Mouse (Mus musculus): Measurements from ENCODE around the gene Bub1b. TPM values are rescaled to one million over a fixed set of nuclear protein-coding genes. Genes with fewer than 3 reads are reported as not detected.

Gene Bub1b
- polyA plus RNA-seq, 1 experiment = 1.9 TPM

DNA sequence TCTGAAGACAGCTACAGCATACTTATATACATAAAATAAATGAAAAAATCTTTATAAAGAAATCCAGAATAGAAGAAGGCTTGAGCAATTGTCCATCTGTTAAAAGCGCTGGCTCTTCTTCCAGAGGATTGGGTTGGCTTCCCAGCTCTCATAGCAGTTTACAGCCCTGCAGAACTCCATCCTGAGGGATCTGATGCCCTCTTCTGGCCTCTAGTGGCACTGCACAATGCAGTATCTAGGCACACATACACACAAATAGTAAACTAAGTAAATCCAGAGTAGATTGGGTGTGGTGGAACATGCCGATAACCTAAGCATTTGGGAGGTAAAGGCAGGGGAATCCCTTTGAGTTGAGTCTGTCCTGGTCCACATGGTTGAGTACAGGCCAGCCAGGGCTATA, 8.0 kb downstream of the Bub1b start:
- H3K4me1 ChIP-seq (ENCODE audit: control insufficient read depth, insufficient read depth, low read length) = no peaks in the 10 kb centered on the region
- no peak overlapping the region for H3K27ac ChIP-seq (ENCODE audit: insufficient read depth, low read length)
- TF ChIP-seq CTCF (IDR thresholded peaks at IDR 0.05; ENCODE audit: extremely low read depth, insufficient read depth, low read length) (peak; percentile 50), POLR2A (IDR thresholded peaks at IDR 0.05; ENCODE audit: extremely low read depth, insufficient read depth, low read length) (no peak)
- no peak overlapping the region for H3K4me3 ChIP-seq (ENCODE audit: insufficient read depth, low read length)

DNA sequence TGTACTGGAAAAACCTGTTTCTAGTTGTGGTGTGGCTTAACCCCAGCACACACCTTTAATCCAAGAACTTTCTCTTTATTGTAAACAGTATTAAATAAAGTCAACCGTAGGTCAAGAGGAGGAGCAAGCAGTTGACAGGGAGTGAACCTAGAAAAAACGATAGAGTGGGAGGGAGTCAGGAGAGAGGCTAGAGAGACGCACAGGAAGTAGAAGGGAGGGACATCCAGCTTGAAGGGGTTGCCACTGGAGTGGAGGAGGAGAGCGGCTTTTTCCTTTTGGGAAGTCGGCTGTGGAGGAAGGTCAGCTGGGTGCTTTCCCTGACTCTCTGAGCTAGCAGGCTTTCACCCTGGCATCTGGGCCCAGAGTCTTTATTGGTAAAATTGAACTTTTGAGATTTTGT, 9.0 kb downstream of the Bub1b start:
- TF ChIP-seq POLR2A (IDR thresholded peaks at IDR 0.05; ENCODE audit: extremely low read depth, insufficient read depth, low read length) = no peak
- TF ChIP-seq CTCF (IDR thresholded peaks at IDR 0.05; ENCODE audit: extremely low read depth, insufficient read depth, low read length) = no peak
- H3K27ac ChIP-seq (ENCODE audit: insufficient read depth, low read length) = no peak overlapping the region
- no peaks in the 10 kb centered on the region for H3K4me1 ChIP-seq (ENCODE audit: control insufficient read depth, insufficient read depth, low read length)
- H3K4me3 ChIP-seq (ENCODE audit: insufficient read depth, low read length) = no peak overlapping the region

DNA sequence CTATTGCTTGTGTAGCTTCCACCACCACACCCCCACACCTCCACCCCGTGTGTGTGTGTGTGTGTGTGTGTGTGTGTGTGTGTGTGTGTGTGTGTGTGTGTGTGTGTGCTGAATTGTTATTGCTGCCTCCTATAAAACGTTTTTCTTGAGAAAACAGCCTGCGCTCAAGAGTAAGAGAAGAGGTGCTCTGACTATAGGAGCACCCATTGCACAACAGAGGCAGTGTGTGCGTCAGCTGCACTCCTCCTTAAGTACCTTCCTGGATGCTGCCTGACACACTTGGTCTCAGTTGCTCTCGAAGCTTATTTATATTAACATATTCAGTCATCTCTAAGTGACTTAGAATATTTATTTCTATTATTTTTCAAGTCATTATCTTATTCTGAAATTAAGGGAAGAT, 20.0 kb downstream of the Bub1b start:
- TF ChIP-seq CTCF (IDR thresholded peaks at IDR 0.05; ENCODE audit: extremely low read depth, insufficient read depth, low read length) = no peak
- TF ChIP-seq POLR2A (IDR thresholded peaks at IDR 0.05; ENCODE audit: extremely low read depth, insufficient read depth, low read length) = no peak
- Histone ChIP-seq H3K27ac (ENCODE audit: insufficient read depth, low read length) (no peak overlapping the region), H3K4me1 (ENCODE audit: control insufficient read depth, insufficient read depth, low read length) (no peaks in the 10 kb centered on the region), H3K4me3 (ENCODE audit: insufficient read depth, low read length) (no peak overlapping the region)

GRCm38 (mm10) chr2:118620101-118620500, 22.1 kb downstream of the Bub1b start:
- TF ChIP-seq POLR2A (IDR thresholded peaks at IDR 0.05; ENCODE audit: extremely low read depth, insufficient read depth, low read length) = no peak
- no peak for TF ChIP-seq CTCF (IDR thresholded peaks at IDR 0.05; ENCODE audit: extremely low read depth, insufficient read depth, low read length)
- Histone ChIP-seq H3K4me1 (ENCODE audit: control insufficient read depth, insufficient read depth, low read length) (no peaks in the 10 kb centered on the region), H3K4me3 (ENCODE audit: insufficient read depth, low read length) (no peak overlapping the region), H3K27ac (ENCODE audit: insufficient read depth, low read length) (no peak overlapping the region)

- H3K4me1 ChIP-seq (ENCODE audit: control insufficient read depth, insufficient read depth, low read length) = no peaks in the 10 kb centered on the region
- H3K27ac ChIP-seq (ENCODE audit: insufficient read depth, low read length) = no peak overlapping the region
- TF ChIP-seq POLR2A (IDR thresholded peaks at IDR 0.05; ENCODE audit: extremely low read depth, insufficient read depth, low read length) = no peak
- no peak for TF ChIP-seq CTCF (IDR thresholded peaks at IDR 0.05; ENCODE audit: extremely low read depth, insufficient read depth, low read length)
- no peak overlapping the region for H3K4me3 ChIP-seq (ENCODE audit: insufficient read depth, low read length)
These were observed 22.6 kb downstream of the Bub1b start for GRCm38 (mm10) chr2:118620608-118621007.

GRCm38 (mm10) chr2:118629276-118629675, 31.3 kb downstream of the Bub1b start:
- TF ChIP-seq CTCF (IDR thresholded peaks at IDR 0.05; ENCODE audit: extremely low read depth, insufficient read depth, low read length) (no peak), POLR2A (IDR thresholded peaks at IDR 0.05; ENCODE audit: extremely low read depth, insufficient read depth, low read length) (no peak)
- H3K4me1 ChIP-seq (ENCODE audit: control insufficient read depth, insufficient read depth, low read length) = no peaks in the 10 kb centered on the region
- no peak overlapping the region for H3K27ac ChIP-seq (ENCODE audit: insufficient read depth, low read length)
- no peak overlapping the region for H3K4me3 ChIP-seq (ENCODE audit: insufficient read depth, low read length)

DNA sequence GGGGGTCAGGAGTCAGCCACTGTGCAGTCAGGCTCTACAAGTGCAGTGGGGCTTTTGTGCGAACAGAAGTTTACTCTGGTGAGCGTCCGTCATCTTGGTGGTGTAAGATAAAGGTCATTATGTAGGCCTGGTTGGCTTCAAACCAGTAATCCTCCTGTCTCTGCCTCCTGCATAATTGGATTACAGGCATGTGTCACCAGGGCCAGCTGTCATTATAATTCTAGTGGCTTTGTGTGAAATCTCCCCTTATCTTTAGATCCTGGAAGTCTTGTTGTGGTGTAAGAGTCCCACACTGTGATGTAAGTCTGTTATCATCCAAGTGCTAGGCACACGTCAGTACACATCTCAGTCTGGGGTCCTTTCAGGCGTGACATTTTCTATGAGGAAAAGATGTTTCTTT, 35.4 kb downstream of the Bub1b start:
- TF ChIP-seq CTCF (IDR thresholded peaks at IDR 0.05; ENCODE audit: extremely low read depth, insufficient read depth, low read length) = no peak
- no peak overlapping the region for H3K27ac ChIP-seq (ENCODE audit: insufficient read depth, low read length)
- H3K4me1 ChIP-seq (ENCODE audit: control insufficient read depth, insufficient read depth, low read length) = no peaks in the 10 kb centered on the region
- no peak overlapping the region for H3K4me3 ChIP-seq (ENCODE audit: insufficient read depth, low read length)

GRCm38 (mm10) chr2:118637258-118637657, 39.2 kb downstream of the Bub1b start:
- H3K4me1 ChIP-seq (ENCODE audit: control insufficient read depth, insufficient read depth, low read length) = no peaks in the 10 kb centered on the region
- no peak overlapping the region for H3K27ac ChIP-seq (ENCODE audit: insufficient read depth, low read length)
- no peak overlapping the region for H3K4me3 ChIP-seq (ENCODE audit: insufficient read depth, low read length)
- TF ChIP-seq CTCF (IDR thresholded peaks at IDR 0.05; ENCODE audit: extremely low read depth, insufficient read depth, low read length) (no peak), POLR2A (IDR thresholded peaks at IDR 0.05; ENCODE audit: extremely low read depth, insufficient read depth, low read length) (no peak)

- H3K4me3 ChIP-seq (ENCODE audit: insufficient read depth, low read length) = no peak overlapping the region
- H3K4me1 ChIP-seq (ENCODE audit: control insufficient read depth, insufficient read depth, low read length) = no peaks in the 10 kb centered on the region
- H3K27ac ChIP-seq (ENCODE audit: insufficient read depth, low read length) = no peak overlapping the region
- TF ChIP-seq POLR2A (IDR thresholded peaks at IDR 0.05; ENCODE audit: extremely low read depth, insufficient read depth, low read length) (no peak), CTCF (IDR thresholded peaks at IDR 0.05; ENCODE audit: extremely low read depth, insufficient read depth, low read length) (peak; percentile 88)
These were observed 40.0 kb downstream of the Bub1b start for GRCm38 (mm10) chr2:118637888-118638526.

DNA sequence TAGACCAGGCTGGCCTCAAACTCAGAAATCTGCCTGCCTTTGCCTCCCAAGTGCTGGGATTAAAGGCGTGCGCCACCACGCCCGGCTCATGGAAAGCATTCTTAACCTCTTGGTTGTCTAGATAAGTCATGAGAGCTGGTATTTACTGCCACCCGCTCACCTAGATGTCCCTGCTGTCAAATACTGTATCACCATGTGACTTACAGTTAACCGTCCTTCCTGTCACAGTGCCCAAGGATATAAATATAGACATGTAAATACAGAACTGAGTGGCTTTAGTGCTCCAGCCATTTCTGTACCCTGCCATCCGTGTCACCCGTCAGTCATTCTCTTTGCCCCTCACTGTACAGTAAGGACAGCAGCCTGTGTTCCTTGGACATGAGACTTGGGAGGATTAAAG, 40.7 kb downstream of the Bub1b start:
- H3K4me3 ChIP-seq (ENCODE audit: insufficient read depth, low read length) = no peak overlapping the region
- no peak overlapping the region for H3K27ac ChIP-seq (ENCODE audit: insufficient read depth, low read length)
- no peak for TF ChIP-seq CTCF (IDR thresholded peaks at IDR 0.05; ENCODE audit: extremely low read depth, insufficient read depth, low read length)
- no peak for TF ChIP-seq POLR2A (IDR thresholded peaks at IDR 0.05; ENCODE audit: extremely low read depth, insufficient read depth, low read length)
- H3K4me1 ChIP-seq (ENCODE audit: control insufficient read depth, insufficient read depth, low read length) = no peaks in the 10 kb centered on the region
